Mouse (Mus musculus) stomach, postnatal 0 days (tissue): ENCODE results near the gene Cldn20. TPM values are rescaled to one million over a fixed set of nuclear protein-coding genes. Genes with fewer than 3 reads are reported as not detected.

Experiments
- ATAC-seq: fragments of 200-750 bp; cut with Nextera tagmentation; 2 replicates; pipeline ENCODE4 v1.8.0; 2017; ENCODE audit not compliant: low FRiP score, low TSS enrichment
- DNase-seq: peaks from one replicate; pipeline ENCODE4 v3.0.0-alpha.2; 2016; ENCODE audit warnings: low spot score
- H3K27ac ChIP-seq: fragments of 300-500 bp; sonication (generic); replicated peaks from 2 replicates; pipeline ENCODE4 v1.5.1; 2014; ENCODE audit warnings: mild to moderate bottlenecking, control low read depth
- H3K27me3 ChIP-seq: fragments of 300-500 bp; sonication (generic); 2 replicates; pipeline ENCODE4 v1.6.1; 2014; ENCODE audit warnings: low read length; ENCODE audit not compliant: control insufficient read depth, insufficient read depth
- H3K36me3 ChIP-seq: fragments of 300-500 bp; sonication (generic); 2 replicates; pipeline ENCODE4 v1.6.1; 2014; ENCODE audit warnings: low read length, mixed read lengths; ENCODE audit not compliant: control insufficient read depth, insufficient read depth
- H3K4me1 ChIP-seq: fragments of 300-500 bp; sonication (generic); replicated peaks from 2 replicates; pipeline ENCODE4 v1.6.1; 2014; ENCODE audit warnings: antibody characterized with exemption; ENCODE audit not compliant: control insufficient read depth, insufficient read depth
- H3K4me2 ChIP-seq: fragments of 300-500 bp; sonication (generic); replicated peaks from 2 replicates; pipeline ENCODE4 v1.6.1; 2014; ENCODE audit warnings: low read depth, mild to moderate bottlenecking, control low read depth, moderate library complexity
- H3K4me3 ChIP-seq: fragments of 300-500 bp; sonication (generic); 2 replicates; pipeline ENCODE4 v1.5.1; 2014; ENCODE audit warnings: low read depth, low read length, control low read depth
- H3K9ac ChIP-seq: fragments of 300-500 bp; sonication (generic); 2 replicates; pipeline ENCODE4 v1.6.1; 2014; ENCODE audit warnings: mild to moderate bottlenecking, low read length, control low read depth, mixed read lengths
- H3K9me3 ChIP-seq: fragments of 300-500 bp; sonication (generic); 2 replicates; pipeline ENCODE4 v1.6.1; 2016; ENCODE audit warnings: low read length; ENCODE audit not compliant: control insufficient read depth
- CTCF ChIP-seq: IDR thresholded peaks from 2 replicates; pipeline ENCODE4 v1.5.1; 2016; ENCODE audit warnings: antibody characterized with exemption, low read depth, mild to moderate bottlenecking, moderate library complexity
- EP300 ChIP-seq: optimal IDR thresholded peaks from 2 replicates; pipeline ENCODE3; 2016; ENCODE audit warnings: antibody characterized with exemption
- WGBS: fragments of 180-500 bp; shearing (Covaris S2); extraction: QIAGEN DNeasy Blood & Tissue Kit; methylation state at CpG from one replicate; pipeline ENCODE4 v1.1.7; 2014; 5-methylcytosine and 5-hydroxymethylcytosine counted together
- polyA plus RNA-seq: library from polyadenylated mRNA; unstranded; fragments of >200 nt; fragmentation: Nextera tagmentation; extraction: Ambion mirVana; gene quantifications from 2 replicates; pipeline ENCODE4 v1.2.1, GENCODE M21; 2015

Gene Cldn20
- polyA plus RNA-seq, result not detected in 2 replicates

GRCm38 (mm10) chr17:3532254-3532653, at the start of gene Cldn20:
Gene Cldn20 (plus strand): TSS chr17:3532554.
- H3K4me3 ChIP-seq, result no peak within 1 kb of the TSS
- H3K27ac ChIP-seq, result no peak within 1 kb of the TSS

GRCm38 (mm10) chr17:3483091-3483490, 49.3 kb upstream of the Cldn20 start:
- H3K27me3 ChIP-seq, result no peaks in the 10 kb centered on the region
- no peak overlapping the region for H3K4me2 ChIP-seq
- H3K27ac ChIP-seq, result no peak overlapping the region
- no peaks in the 10 kb centered on the region for H3K4me1 ChIP-seq
- H3K9me3 ChIP-seq, result no peaks in the 10 kb centered on the region
- WGBS, result 82% methylated on average over 8 of the region's 8 CpGs
- no peak overlapping the region for H3K9ac ChIP-seq
- H3K36me3 ChIP-seq, result no peaks in the 10 kb centered on the region
- no peak for DNase-seq
- no peak overlapping the region for H3K4me3 ChIP-seq
- no peak for TF ChIP-seq CTCF
- no peak for ATAC-seq

More at GRCm38 (mm10) chr17:3532254-3532653, at the start of gene Cldn20:
- peaks cover 3% of the 10 kb centered on the region; the same call in 1 of the 2 replicates for H3K36me3 ChIP-seq
- 93% methylated on average over 4 of the region's 4 CpGs for WGBS
- ATAC-seq (no peak), DNase-seq (no peak)
- no peaks in the 10 kb centered on the region for H3K9me3 ChIP-seq
- no peak within 1 kb of the TSS for H3K4me2 ChIP-seq
- no peaks in the 10 kb centered on the region for H3K27me3 ChIP-seq
- no peak for TF ChIP-seq CTCF
- TF ChIP-seq EP300, result no peak
- H3K9ac ChIP-seq, result no peak within 1 kb of the TSS
- no peaks in the 10 kb centered on the region for H3K4me1 ChIP-seq

- DNase-seq, result no peak
- Histone ChIP-seq H3K27ac (no peak overlapping the region), H3K4me3 (no peak overlapping the region), H3K9me3 (no peaks in the 10 kb centered on the region), H3K4me2 (no peak overlapping the region), H3K36me3 (no peaks in the 10 kb centered on the region), H3K4me1 (no peaks in the 10 kb centered on the region), H3K9ac (no peak overlapping the region), H3K27me3 (no peaks in the 10 kb centered on the region)
- WGBS, result 78% methylated on average over 7 of the region's 7 CpGs
- no peak for ATAC-seq
- TF ChIP-seq EP300 (no peak), CTCF (no peak)
Observed at GRCm38 (mm10) chr17:3485851-3486250, 46.5 kb upstream of the Cldn20 start.

- no peak for DNase-seq
- no peak for ATAC-seq
- no peak overlapping the region for H3K4me3 ChIP-seq
- no peak overlapping the region for H3K9ac ChIP-seq
- H3K27me3 ChIP-seq, result no peaks in the 10 kb centered on the region
- TF ChIP-seq CTCF (no peak), EP300 (no peak)
- WGBS, result 82% methylated on average over 4 of the region's 4 CpGs
- no peaks in the 10 kb centered on the region for H3K36me3 ChIP-seq
- no peaks in the 10 kb centered on the region for H3K4me1 ChIP-seq
- H3K4me2 ChIP-seq, result no peak overlapping the region
- H3K27ac ChIP-seq, result no peak overlapping the region
- H3K9me3 ChIP-seq, result no peaks in the 10 kb centered on the region
Observed at GRCm38 (mm10) chr17:3487211-3487610, 45.1 kb upstream of the Cldn20 start.

- no peak overlapping the region for H3K4me2 ChIP-seq
Observed at GRCm38 (mm10) chr17:3487721-3488601, 44.4 kb upstream of the Cldn20 start.

GRCm38 (mm10) chr17:3490216-3490895, 42.0 kb upstream of the Cldn20 start:
- no peaks in the 10 kb centered on the region for H3K9me3 ChIP-seq
- TF ChIP-seq CTCF, result no peak
- no peak for TF ChIP-seq EP300
- H3K9ac ChIP-seq, result no peak overlapping the region
- H3K36me3 ChIP-seq, result no peaks in the 10 kb centered on the region
- H3K27me3 ChIP-seq, result no peaks in the 10 kb centered on the region
- H3K27ac ChIP-seq, result no peak overlapping the region
- no peak overlapping the region for H3K4me2 ChIP-seq
- H3K4me3 ChIP-seq, result no peak overlapping the region
- ATAC-seq (no peak), DNase-seq (no peak)
- WGBS, result 82% methylated on average over 11 of the region's 11 CpGs
- H3K4me1 ChIP-seq, result no peaks in the 10 kb centered on the region

More at GRCm38 (mm10) chr17:3487721-3488601, 44.4 kb upstream of the Cldn20 start:
- H3K4me1 ChIP-seq, result no peaks in the 10 kb centered on the region
- H3K27ac ChIP-seq, result no peak overlapping the region
- ATAC-seq (no peak), DNase-seq (no peak)
- 70% methylated on average over 12 of the region's 12 CpGs for WGBS
- H3K36me3 ChIP-seq, result no peaks in the 10 kb centered on the region
- no peak overlapping the region for H3K9ac ChIP-seq
- no peak overlapping the region for H3K4me3 ChIP-seq
- no peak for TF ChIP-seq CTCF
- TF ChIP-seq EP300, result no peak
- no peaks in the 10 kb centered on the region for H3K9me3 ChIP-seq
- no peaks in the 10 kb centered on the region for H3K27me3 ChIP-seq
